In genomic region chr2:105337171-105337875, GRCm38 (mm10) we compare ENCODE assay signal across 27 mouse cellular contexts.
DNase-seq lines count a peak whose midpoint lies in the region; ATAC-seq and TF ChIP-seq lines count a peak whose summit lies in the region.
"Had no signal": no experiment of that assay in that cellular context is flagged by ENCODE, and none has a peak within 500 bp of the region (broad histone marks: within the 10 kb centered on the region; RNA-seq: fewer than 3 reads in every experiment).

No protein-coding gene starts in this region.

- H3K36me3 ChIP-seq in kidney, embryonic 15.5 days = no peaks in the 10 kb centered on the region
- no peaks in the 10 kb centered on the region for H3K36me3 ChIP-seq in midbrain, embryonic 10.5 days
- H3K36me3 ChIP-seq in midbrain, embryonic 14.5 days (ENCODE audit: control insufficient read depth, insufficient read depth, low read length) = no peaks in the 10 kb centered on the region
- H3K36me3 ChIP-seq: embryonic facial prominence, embryonic 10.5 days; heart, embryonic 15.5 days; intestine, embryonic 15.5 days; limb, embryonic 10.5 days; liver, embryonic 15.5 days; lung, embryonic 15.5 days; midbrain, embryonic 15.5 days; neural tube, embryonic 12.5 days had no signal

- ATAC-seq in kidney, embryonic 15.5 days (replicated peaks; ENCODE audit: low FRiP score) = no peak
- no peak for ATAC-seq in midbrain, embryonic 14.5 days (ENCODE audit: low FRiP score, low TSS enrichment)
- ATAC-seq: hindbrain, embryonic 16.5 days; intestine, embryonic 15.5 days; midbrain, embryonic 15.5 days had no signal

- H3K27ac ChIP-seq in cerebellum, adult 2 months (ENCODE audit: insufficient read depth, low read length) = no peak overlapping the region
- H3K27ac ChIP-seq in kidney, embryonic 15.5 days = peak overlapping the region; percentile 87
- H3K27ac ChIP-seq in midbrain, embryonic 10.5 days (replicated peaks) = 0 out of 2 replicates have a peak overlapping the region, but pooled peaks have one; percentile 13
- no peak overlapping the region for H3K27ac ChIP-seq in midbrain, embryonic 14.5 days (replicated peaks; ENCODE audit: low read depth, low read length)
- H3K27ac ChIP-seq: embryonic facial prominence, embryonic 10.5 days; heart, embryonic 15.5 days; intestine, embryonic 15.5 days; left cerebral cortex, adult 2 months; limb, embryonic 10.5 days; liver, embryonic 15.5 days; lung, embryonic 15.5 days; midbrain, embryonic 15.5 days; neural tube, embryonic 12.5 days had no signal

- H3K4me2 ChIP-seq in kidney, embryonic 15.5 days = no peak overlapping the region
- no peak overlapping the region for H3K4me2 ChIP-seq in midbrain, embryonic 14.5 days (ENCODE audit: low read length)
- H3K4me2 ChIP-seq: heart, embryonic 15.5 days; intestine, embryonic 15.5 days; liver, embryonic 15.5 days; lung, embryonic 15.5 days; midbrain, embryonic 15.5 days had no signal

- no peak for TF ChIP-seq POLR2A in cerebellum, adult 2 months (IDR thresholded peaks at IDR 0.05; ENCODE audit: borderline replicate concordance, insufficient read depth, low read length)

- WGBS in cerebellum, adult 2 months = 34% methylated on average over 8 of the region's 8 CpGs
- WGBS in kidney, embryonic 15.5 days = 34% methylated on average over 8 of the region's 8 CpGs
- 45% methylated on average over 8 of the region's 8 CpGs for WGBS in midbrain, embryonic 10.5 days
- 35% methylated on average over 8 of the region's 8 CpGs for WGBS in midbrain, embryonic 14.5 days

- H3K4me3 ChIP-seq in cerebellum, adult 2 months (replicated peaks; ENCODE audit: insufficient read depth, low read depth, low read length) = no peak overlapping the region
- H3K4me3 ChIP-seq in kidney, embryonic 15.5 days (replicated peaks) = no peak overlapping the region
- no peak overlapping the region for H3K4me3 ChIP-seq in midbrain, embryonic 10.5 days
- H3K4me3 ChIP-seq in midbrain, embryonic 14.5 days (replicated peaks; ENCODE audit: low read depth, low read length) = no peak overlapping the region
- H3K4me3 ChIP-seq: embryonic facial prominence, embryonic 10.5 days; heart, embryonic 15.5 days; intestine, embryonic 15.5 days; left cerebral cortex, adult 2 months; limb, embryonic 10.5 days; liver, embryonic 15.5 days; lung, embryonic 15.5 days; megakaryocyte, embryonic 14.5 days; midbrain, embryonic 15.5 days; neural tube, embryonic 12.5 days had no signal

- no peaks in the 10 kb centered on the region for H3K4me1 ChIP-seq in cerebellum, adult 2 months (ENCODE audit: control insufficient read depth, insufficient read depth, low read length)
- H3K4me1 ChIP-seq in kidney, embryonic 15.5 days = peaks cover 26% of the 10 kb centered on the region
- peaks cover 23% of the 10 kb centered on the region for H3K4me1 ChIP-seq in midbrain, embryonic 10.5 days
- peaks cover 11% of the 10 kb centered on the region; the same call in 1 of the 2 replicates for H3K4me1 ChIP-seq in midbrain, embryonic 14.5 days (ENCODE audit: control insufficient read depth, insufficient read depth, low read length)
- H3K4me1 ChIP-seq: intestine, embryonic 15.5 days; liver, embryonic 15.5 days; lung, embryonic 15.5 days had no signal

- peak; percentile 20 to 25 for DNase-seq in cerebellum, postnatal 14 days
- no peak for DNase-seq in cerebellum, adult 2 months
- DNase-seq in kidney, postnatal 36 days = no peak
- no peak for DNase-seq in midbrain, embryonic 10.5 days (ENCODE audit: low spot score)
- no peak for DNase-seq in midbrain, embryonic 14.5 days
- peak; percentile 65 for DNase-seq in retina, embryonic 14.5 days (ENCODE audit: low spot score)
- no peak for DNase-seq in adrenal gland, postnatal 10 days
- DNase-seq: cerebellum, adult 18-20 months; gastrocnemius, postnatal 36 days; heart, postnatal 36 days; kidney, postnatal 25 days; liver; lung, postnatal 36 days; thymus, adult 18-20 months; thymus, postnatal 36 days had no signal

- no peak for TF ChIP-seq CTCF in cerebellum, adult 2 months (IDR thresholded peaks at IDR 0.05; ENCODE audit: borderline replicate concordance, insufficient read depth, low read depth, low read length)

- H3K9me3 ChIP-seq in kidney, embryonic 15.5 days (replicated peaks) = no peaks in the 10 kb centered on the region
- no peaks in the 10 kb centered on the region for H3K9me3 ChIP-seq in midbrain, embryonic 10.5 days (replicated peaks)
- no peaks in the 10 kb centered on the region for H3K9me3 ChIP-seq in midbrain, embryonic 14.5 days (ENCODE audit: control insufficient read depth, low read length)
- H3K9me3 ChIP-seq: embryonic facial prominence, embryonic 10.5 days; heart, embryonic 15.5 days; intestine, embryonic 15.5 days; limb, embryonic 10.5 days; liver, embryonic 15.5 days; lung, embryonic 15.5 days; megakaryocyte, embryonic 14.5 days; midbrain, embryonic 15.5 days; neural tube, embryonic 12.5 days had no signal

- H3K27me3 ChIP-seq in cerebellum, adult 2 months (ENCODE audit: control insufficient read depth, insufficient read depth, low read length) = no peaks in the 10 kb centered on the region
- H3K27me3 ChIP-seq in kidney, embryonic 15.5 days = peaks cover 8% of the 10 kb centered on the region; the same call in 1 of the 2 replicates
- H3K27me3 ChIP-seq in midbrain, embryonic 10.5 days (ENCODE audit: low read depth, poor library complexity, severe bottlenecking) = peaks cover 25% of the 10 kb centered on the region
- H3K27me3 ChIP-seq in midbrain, embryonic 14.5 days (ENCODE audit: control insufficient read depth, insufficient read depth, low read length) = no peaks in the 10 kb centered on the region; the same call in 1 of the 2 replicates
- H3K27me3 ChIP-seq: intestine, embryonic 15.5 days; liver, embryonic 15.5 days; lung, embryonic 15.5 days; neural tube, embryonic 12.5 days had no signal

- H3K9ac ChIP-seq in kidney, embryonic 15.5 days = no peak overlapping the region
- no peak overlapping the region for H3K9ac ChIP-seq in midbrain, embryonic 14.5 days (replicated peaks; ENCODE audit: low read length)
- H3K9ac ChIP-seq: heart, embryonic 15.5 days; intestine, embryonic 15.5 days; liver, embryonic 15.5 days; lung, embryonic 15.5 days; midbrain, embryonic 15.5 days; neural tube, embryonic 12.5 days had no signal

Comparison
In these comparisons a context has a peak if more than half of its experiments do, and no peak if none do; other contexts are left out.
1. DNase-seq: peak in cerebellum, postnatal 14 days (2 of 2) and retina, embryonic 14.5 days (single experiment); none in cerebellum, adult 2 months (0 of 2), kidney, postnatal 36 days (0 of 2), midbrain, embryonic 10.5 days (single experiment), midbrain, embryonic 14.5 days (single experiment) and adrenal gland, postnatal 10 days (single experiment).
2. H3K27ac ChIP-seq: peak in kidney, embryonic 15.5 days (single experiment) and midbrain, embryonic 10.5 days (single experiment); none in cerebellum, adult 2 months (single experiment) and midbrain, embryonic 14.5 days (single experiment).